Mouse (Mus musculus): Measurements from ENCODE around the gene Olfr1494.

Gene Olfr1494

DNA sequence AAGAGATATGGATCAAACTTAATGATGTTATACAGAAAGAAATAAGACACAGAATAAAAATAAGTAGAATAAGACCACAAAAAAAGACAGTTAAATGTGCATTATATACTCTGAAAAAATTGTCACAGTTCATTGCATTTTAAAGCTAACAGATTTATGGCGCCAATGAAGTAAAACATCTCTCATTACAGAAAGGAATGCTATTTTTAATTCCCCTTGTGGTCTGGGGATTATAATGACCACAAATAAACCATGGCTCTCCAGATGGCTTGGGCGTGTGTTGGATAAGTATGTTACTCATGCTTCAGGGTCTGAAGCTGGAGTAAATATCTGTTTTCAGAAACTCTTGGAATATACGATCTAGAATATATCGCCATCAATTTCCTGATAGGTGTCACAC is at the start of gene Olfr1494:
Olfr1494 (plus strand) TSS at position 301 of the 400 bp plus-strand sequence.
- DNase-seq = no peak

DNA sequence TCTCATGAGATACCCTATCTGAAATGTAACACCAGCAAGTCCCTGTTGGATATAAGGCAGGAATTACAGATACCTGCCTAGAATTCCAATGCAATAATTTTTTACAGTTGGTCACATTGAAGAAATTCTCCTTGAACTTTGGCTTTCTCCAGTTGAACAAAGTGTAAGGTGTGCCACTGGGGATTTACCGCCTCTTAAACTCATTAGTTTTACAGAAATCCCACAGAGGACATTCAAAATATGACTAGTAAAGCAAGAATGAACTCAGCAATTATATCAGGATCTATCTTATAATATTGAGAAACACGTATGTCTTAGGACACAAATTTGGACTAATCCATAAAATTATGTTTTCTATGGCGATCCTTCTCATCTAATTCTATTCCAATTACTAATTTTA is 42.6 kb upstream of the Olfr1494 start, which contains the start of gene Olfr1491:
Olfr1491 (plus strand) TSS at position 301 of the 400 bp plus-strand sequence.
- no peak for DNase-seq

DNA sequence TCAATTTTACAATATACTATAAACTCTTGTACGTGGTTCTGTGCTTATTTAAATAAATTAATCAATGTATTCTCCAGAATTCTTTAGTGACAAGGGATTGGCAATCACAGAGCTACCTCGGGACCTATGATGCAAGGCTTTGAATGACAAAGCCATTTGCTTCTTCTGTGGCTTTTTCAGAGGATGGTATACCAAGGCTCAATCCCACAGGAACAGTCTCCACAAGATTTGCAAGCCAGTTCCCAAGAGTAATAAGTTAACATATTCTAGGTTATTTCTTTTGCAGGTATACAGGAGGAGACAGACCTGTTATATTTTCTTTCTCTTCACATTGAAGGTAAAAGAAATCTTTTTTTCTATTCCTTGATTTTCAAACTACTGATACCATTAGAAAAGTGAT is 16.6 kb upstream of the Olfr1494 start, which contains the start of gene Olfr1493-ps1:
Olfr1493-ps1 (plus strand) TSS at position 301 of the 400 bp plus-strand sequence.
- DNase-seq = no peak

DNA sequence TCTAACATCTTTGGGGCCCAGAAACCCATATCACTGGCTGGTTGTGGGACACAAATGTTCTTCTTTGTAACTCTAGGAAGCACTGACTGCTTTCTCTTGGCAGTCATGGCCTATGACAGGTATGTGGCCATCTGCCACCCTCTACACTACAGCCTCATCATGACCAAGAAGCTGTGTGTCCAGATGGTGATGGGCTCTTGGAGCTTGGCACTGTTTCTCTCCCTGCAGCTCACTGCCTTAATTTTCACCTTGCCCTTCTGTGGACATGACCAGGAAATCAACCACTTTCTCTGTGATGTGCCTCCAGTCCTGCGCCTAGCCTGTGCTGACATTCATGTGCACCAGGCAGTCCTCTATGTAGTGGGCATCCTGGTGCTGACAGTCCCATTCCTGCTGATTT is 9.8 kb downstream of the Olfr1494 start:
- DNase-seq = no peak

DNA sequence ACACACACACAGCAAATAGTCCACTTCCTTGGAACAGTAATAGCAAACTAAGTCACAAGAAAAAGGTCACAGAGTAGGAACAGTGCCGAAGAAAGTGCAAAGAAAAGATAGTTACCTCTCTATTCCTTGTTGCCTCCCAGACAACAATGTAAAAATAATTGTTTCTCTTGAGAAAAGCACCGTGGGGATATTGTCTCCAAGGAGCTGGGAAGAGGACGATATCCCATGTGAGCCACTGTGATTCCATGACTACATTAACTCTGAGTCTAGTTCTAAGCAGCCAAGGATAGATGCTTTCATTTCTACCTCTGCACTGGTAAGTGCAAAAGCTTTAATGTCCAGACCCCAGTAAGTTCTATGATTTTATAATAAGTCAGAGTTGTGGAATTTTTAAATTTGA is 24.8 kb downstream of the Olfr1494 start, which contains the start of gene Olfr1495:
Olfr1495 (plus strand) TSS at position 301 of the 400 bp plus-strand sequence.
- no peak for DNase-seq

DNA sequence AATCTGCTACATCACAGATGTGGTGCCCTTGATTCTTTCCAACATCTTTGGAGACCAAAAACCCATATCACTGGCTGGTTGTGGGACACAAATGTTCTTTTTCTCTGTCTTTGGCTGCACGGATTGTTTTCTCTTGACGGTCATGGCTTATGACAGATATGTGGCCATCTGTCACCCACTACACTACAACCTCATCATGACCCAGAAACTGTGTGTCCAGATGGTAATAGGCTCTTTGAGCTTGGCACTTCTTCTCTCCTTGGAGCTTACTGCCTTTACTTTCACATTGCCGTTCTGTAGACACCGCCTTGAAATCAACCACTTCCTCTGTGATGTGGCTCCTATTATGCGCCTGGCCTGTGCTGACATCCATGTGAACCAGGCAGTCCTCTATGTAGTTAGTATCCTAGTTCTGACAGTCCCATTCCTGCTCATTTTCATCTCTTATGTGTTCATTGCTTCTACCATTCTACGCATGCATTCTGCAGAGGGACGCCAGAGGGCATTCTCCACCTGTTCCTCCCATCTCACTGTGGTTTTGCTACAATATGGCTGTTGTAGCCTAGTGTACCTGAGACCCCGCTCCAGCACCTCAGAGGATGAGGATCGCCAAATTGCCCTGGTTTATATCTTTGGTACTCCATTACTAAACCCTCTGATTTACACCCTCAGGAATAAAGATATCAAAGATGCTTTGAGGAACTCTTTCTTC is 29.2 kb downstream of the Olfr1494 start:
- no peak for DNase-seq

DNA sequence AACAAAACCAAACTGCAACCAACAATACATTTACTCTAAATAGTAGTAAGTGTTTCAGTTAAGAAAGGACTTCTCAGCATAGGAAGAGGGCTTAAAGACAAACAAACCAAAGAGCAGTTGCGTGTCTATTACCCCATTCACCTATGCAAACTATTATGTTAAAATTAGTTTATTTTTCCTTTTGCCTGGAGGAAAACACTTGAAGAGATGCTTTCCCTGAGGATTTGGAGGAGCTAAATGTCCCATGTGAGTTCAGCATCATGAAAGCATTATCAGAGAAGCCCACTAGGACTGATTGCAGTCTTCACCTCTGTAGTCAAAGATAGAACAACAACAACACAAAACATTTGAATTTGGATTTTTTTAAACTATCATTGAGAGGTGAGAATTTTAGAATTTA is 38.0 kb downstream of the Olfr1494 start, which contains the start of gene Olfr1496:
Olfr1496 (plus strand) TSS at position 301 of the 400 bp plus-strand sequence.
- no peak for DNase-seq

DNA sequence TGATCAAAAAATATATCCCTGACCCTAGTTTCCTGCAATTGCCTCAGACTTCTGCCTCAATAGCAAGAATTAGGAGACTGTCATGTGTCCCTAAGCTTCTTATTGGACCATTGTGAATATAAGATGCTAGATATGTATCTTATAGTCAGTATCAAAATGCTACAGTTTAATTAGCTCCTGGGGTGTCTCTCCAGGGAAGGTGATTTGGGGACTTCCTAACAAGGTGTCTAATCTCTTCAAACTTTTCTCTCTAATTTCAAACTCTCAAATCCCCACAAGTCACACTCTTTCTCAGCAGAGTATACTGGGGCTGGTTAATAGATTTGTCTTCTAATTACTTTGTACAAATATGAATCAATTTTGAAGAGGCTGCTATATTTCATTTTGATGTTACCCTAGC is 58.6 kb downstream of the Olfr1494 start, which contains the start of gene Olfr1497:
Olfr1497 (minus strand) TSS at position 101 of the 400 bp plus-strand sequence.
- no peak for DNase-seq

All from right cerebral cortex, adult 18-20 months (tissue).